ENCODE assay signal across 9 mouse cellular contexts in genomic region chr9:110732623-110733022, GRCm38 (mm10). TPM values are rescaled to one million over a fixed set of nuclear protein-coding genes. Genes with fewer than 3 reads are reported as not detected.
DNase-seq lines count a peak whose midpoint lies in the region; ATAC-seq lines count a peak whose summit lies in the region.
"Had no signal": no experiment of that assay in that cellular context is flagged by ENCODE, and none has a peak within 500 bp of the region (broad histone marks: within the 10 kb centered on the region; RNA-seq: fewer than 3 reads in every experiment).

No protein-coding gene starts in this region.

- peaks cover 8% of the 10 kb centered on the region for H3K4me1 ChIP-seq in embryonic facial prominence, embryonic 11.5 days (ENCODE audit: control insufficient read depth, insufficient read depth, low read length)
- H3K4me1 ChIP-seq in heart, embryonic 11.5 days (ENCODE audit: control insufficient read depth, insufficient read depth, low read length), result peaks cover 40% of the 10 kb centered on the region
- H3K4me1 ChIP-seq in kidney, embryonic 14.5 days (ENCODE audit: control insufficient read depth, insufficient read depth, low read length), result peaks cover 39% of the 10 kb centered on the region
- peaks cover 60% of the 10 kb centered on the region for H3K4me1 ChIP-seq in lung, embryonic 15.5 days

- H3K9ac ChIP-seq in embryonic facial prominence, embryonic 11.5 days (replicated peaks; ENCODE audit: low read length), result peak overlapping the region; percentile 48
- peak overlapping the region; percentile 65 for H3K9ac ChIP-seq in heart, embryonic 11.5 days (ENCODE audit: low read depth, low read length)
- H3K9ac ChIP-seq in kidney, embryonic 14.5 days (ENCODE audit: low read depth, low read length), result peak overlapping the region; percentile 51
- H3K9ac ChIP-seq in lung, embryonic 15.5 days, result peak overlapping the region; percentile 27; the same call in 1 of the 2 replicates

- H3K27me3 ChIP-seq in embryonic facial prominence, embryonic 11.5 days (ENCODE audit: control insufficient read depth, insufficient read depth, low read length), result peaks cover 5% of the 10 kb centered on the region; the same call in 1 of the 2 replicates
- H3K27me3 ChIP-seq in heart, embryonic 11.5 days (ENCODE audit: control insufficient read depth, insufficient read depth, low read length), result peaks cover 5% of the 10 kb centered on the region
- H3K27me3 ChIP-seq in kidney, embryonic 14.5 days (ENCODE audit: control insufficient read depth, insufficient read depth, low read length), result no peaks in the 10 kb centered on the region
- H3K27me3 ChIP-seq in lung, embryonic 15.5 days, result peaks cover 12% of the 10 kb centered on the region

- DNase-seq in 3134 (ENCODE audit: extremely low read depth, insufficient read length, low spot score) (peak; percentile 78), NIH3T3 (ENCODE audit: low read depth) (peak; percentile 78)
- DNase-seq in embryonic facial prominence, embryonic 11.5 days (ENCODE audit: low spot score), result peak; percentile 93
- peak; percentile 63 for DNase-seq in thymus, postnatal 4 days

- H3K9me3 ChIP-seq in embryonic facial prominence, embryonic 11.5 days (replicated peaks; ENCODE audit: control insufficient read depth, low read length), result no peaks in the 10 kb centered on the region
- no peaks in the 10 kb centered on the region for H3K9me3 ChIP-seq in heart, embryonic 11.5 days (replicated peaks; ENCODE audit: control insufficient read depth, low read length)
- H3K9me3 ChIP-seq in kidney, embryonic 14.5 days (ENCODE audit: control insufficient read depth, low read length), result no peaks in the 10 kb centered on the region
- no peaks in the 10 kb centered on the region for H3K9me3 ChIP-seq in lung, embryonic 15.5 days

- 0% methylated on average over 26 of the region's 26 CpGs for WGBS in embryonic facial prominence, embryonic 11.5 days
- under 1% methylated on average over 26 of the region's 26 CpGs for WGBS in heart, embryonic 11.5 days (ENCODE audit: insufficient replicate concordance)
- under 1% methylated on average over 26 of the region's 26 CpGs for WGBS in kidney, embryonic 14.5 days
- 1% methylated on average over 26 of the region's 26 CpGs for WGBS in lung, embryonic 15.5 days

- H3K27ac ChIP-seq in embryonic facial prominence, embryonic 11.5 days (replicated peaks; ENCODE audit: low read depth, low read length), result no peak overlapping the region; the same call in 1 of the 2 replicates
- H3K27ac ChIP-seq in heart, embryonic 11.5 days (ENCODE audit: low read depth, low read length), result 0 out of 2 replicates have a peak overlapping the region, but pooled peaks have one; percentile 46
- peak overlapping the region; percentile 86 for H3K27ac ChIP-seq in kidney, embryonic 14.5 days (ENCODE audit: low read depth, low read length)
- H3K27ac ChIP-seq in lung, embryonic 15.5 days, result peak overlapping the region; percentile 60

- peak; percentile 88 for ATAC-seq in embryonic facial prominence, embryonic 11.5 days (replicated peaks; ENCODE audit: insufficient number of reproducible peaks, low FRiP score, low TSS enrichment, low read depth)
- peak; percentile 90 for ATAC-seq in heart, embryonic 11.5 days (replicated peaks; ENCODE audit: insufficient number of reproducible peaks, low FRiP score, low TSS enrichment)
- peak; percentile 93 for ATAC-seq in kidney, embryonic 14.5 days (ENCODE audit: low FRiP score, low TSS enrichment)
- ATAC-seq in lung, embryonic 15.5 days (ENCODE audit: borderline replicate concordance, extremely low read depth, low FRiP score, low TSS enrichment), result peak; percentile 91
- peak; percentile 63 for ATAC-seq in neutrophil, adult 5-6 weeks (ENCODE audit: extremely low read depth, insufficient number of reproducible peaks, low FRiP score, poor library complexity, severe bottlenecking)

- H3K4me2 ChIP-seq in embryonic facial prominence, embryonic 11.5 days (ENCODE audit: low read depth, low read length), result peak overlapping the region; percentile 62
- peak overlapping the region; percentile 90 for H3K4me2 ChIP-seq in heart, embryonic 11.5 days
- peak overlapping the region; percentile 63 for H3K4me2 ChIP-seq in kidney, embryonic 14.5 days (replicated peaks; ENCODE audit: low read depth, low read length)
- peak overlapping the region; percentile 75 for H3K4me2 ChIP-seq in lung, embryonic 15.5 days

- H3K36me3 ChIP-seq in embryonic facial prominence, embryonic 11.5 days (replicated peaks; ENCODE audit: control insufficient read depth, insufficient read depth, low read depth, low read length), result no peaks in the 10 kb centered on the region
- 0 out of 2 replicates have a peak, but pooled peaks cover 2% of the 10 kb centered on the region for H3K36me3 ChIP-seq in heart, embryonic 11.5 days (ENCODE audit: control insufficient read depth, insufficient read depth, low read length)
- H3K36me3 ChIP-seq in kidney, embryonic 14.5 days (ENCODE audit: control insufficient read depth, insufficient read depth, low read length), result no peaks in the 10 kb centered on the region
- H3K36me3 ChIP-seq in lung, embryonic 15.5 days, result peaks cover 11% of the 10 kb centered on the region; the same call in 1 of the 2 replicates

- peak overlapping the region; percentile 21 for H3K4me3 ChIP-seq in embryonic facial prominence, embryonic 11.5 days (ENCODE audit: low read depth, low read length)
- H3K4me3 ChIP-seq in heart, embryonic 11.5 days (ENCODE audit: low read depth, low read length), result peak overlapping the region; percentile 45
- peak overlapping the region; percentile 29 for H3K4me3 ChIP-seq in kidney, embryonic 14.5 days (ENCODE audit: low read length)
- H3K4me3 ChIP-seq in lung, embryonic 15.5 days, result peak overlapping the region; percentile 34

RNA-seq across cellular contexts. Expression of gene Myl3, which starts 9.0 kb away (rescaled TPM):
- 2.8 and 14.9 TPM in 2 replicates for polyA plus RNA-seq in embryonic facial prominence, embryonic 11.5 days (2014; fragmentation: Nextera tagmentation; extraction: Ambion mirVana)
- 3,236 and 3,494 TPM in 2 replicates for polyA plus RNA-seq in heart, embryonic 11.5 days (2014; fragmentation: Nextera tagmentation; extraction: Ambion mirVana)
- 0.96 and 1.4 TPM in 2 replicates for polyA plus RNA-seq in kidney, embryonic 14.5 days (2014; fragmentation: Nextera tagmentation; extraction: Ambion mirVana)
- polyA plus RNA-seq in lung, embryonic 15.5 days (2015; fragmentation: Nextera tagmentation; extraction: Ambion mirVana), result 19.8 and 68.6 TPM in 2 replicates
- not detected in 2 replicates for total RNA-seq in neutrophil, adult 5-6 weeks (2017)
- total RNA-seq: layer of hippocampus, postnatal 36 days had no signal

RNA-seq across cellular contexts. Expression of gene Pth1r, which starts 14.3 kb away (rescaled TPM):
- 37.8 and 39.8 TPM in 2 replicates for polyA plus RNA-seq in embryonic facial prominence, embryonic 11.5 days (2014; fragmentation: Nextera tagmentation; extraction: Ambion mirVana)
- polyA plus RNA-seq in heart, embryonic 11.5 days (2014; fragmentation: Nextera tagmentation; extraction: Ambion mirVana), result 24.3 and 27.8 TPM in 2 replicates
- 27.3 and 40.9 TPM in 2 replicates for polyA plus RNA-seq in kidney, embryonic 14.5 days (2014; fragmentation: Nextera tagmentation; extraction: Ambion mirVana)
- 78.8 and 79.7 TPM in 2 replicates for polyA plus RNA-seq in lung, embryonic 15.5 days (2015; fragmentation: Nextera tagmentation; extraction: Ambion mirVana)
- not detected in 2 replicates for total RNA-seq in neutrophil, adult 5-6 weeks (2017)

Comparison
In these comparisons a context has a peak if more than half of its experiments do, and no peak if none do; other contexts are left out.
1. RNA of gene Myl3, which starts 9.0 kb away (polyA plus RNA-seq): 3,236 to 3,494 TPM in heart, embryonic 11.5 days; 19.8 to 68.6 TPM in lung, embryonic 15.5 days, 2.8 to 14.9 TPM in embryonic facial prominence, embryonic 11.5 days and 0.96 to 1.4 TPM in kidney, embryonic 14.5 days; every median in the first group is over 10 times any median in the second.
2. Peak in every context shown above with its lines, with median percentiles within 50 percentile points of each other: DNase-seq, ATAC-seq, H3K4me2 ChIP-seq, H3K4me3 ChIP-seq and H3K9ac ChIP-seq.